Mouse (Mus musculus): Measurements from ENCODE around the gene Il1rap.

DNA sequence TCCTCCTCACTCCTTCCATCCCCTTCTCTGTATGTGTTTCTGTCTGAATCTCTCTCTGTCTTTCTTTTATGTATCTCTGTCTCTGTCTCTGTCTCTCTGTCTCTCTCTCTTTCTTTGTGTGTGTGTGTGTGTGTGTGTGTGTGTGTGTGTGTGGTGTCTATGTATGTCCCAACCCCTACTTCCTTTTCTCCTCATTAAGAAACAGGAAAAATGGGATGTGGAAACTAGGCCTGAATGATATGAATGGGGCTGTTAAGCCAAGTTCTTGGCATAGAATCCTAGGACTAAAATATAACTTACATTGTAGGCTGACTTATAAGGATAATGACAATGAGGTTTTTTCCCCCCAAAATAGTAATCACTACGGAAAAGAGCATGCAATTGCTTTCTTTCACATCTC, 149.4 kb downstream of the Il1rap start:
- TF ChIP-seq CTCF (IDR thresholded peaks at IDR 0.05; ENCODE audit: insufficient read depth, low read depth, low read length) (no peak), POLR2A (IDR thresholded peaks at IDR 0.05; ENCODE audit: insufficient read depth, low read depth, low read length) (no peak)

All from olfactory bulb, adult 2 months (tissue).